In genomic region chrX:102244334-102244733, GRCm38 (mm10) we compare ENCODE assay signal across 24 mouse cellular contexts. TPM values are rescaled to one million over a fixed set of nuclear protein-coding genes. Genes with fewer than 3 reads are reported as not detected.
DNase-seq lines count a peak whose midpoint lies in the region; ATAC-seq and TF ChIP-seq lines count a peak whose summit lies in the region.
"Had no signal": no experiment of that assay in that cellular context is flagged by ENCODE, and none has a peak within 500 bp of the region (broad histone marks: within the 10 kb centered on the region; RNA-seq: fewer than 3 reads in every experiment).

No protein-coding gene starts in this region.

- no peaks in the 10 kb centered on the region for H3K27me3 ChIP-seq in heart, adult 2 months (ENCODE audit: control insufficient read depth, insufficient read depth, low read length)
- H3K27me3 ChIP-seq in testis, adult 2 months (ENCODE audit: control insufficient read depth, insufficient read depth, low read length) = no peaks in the 10 kb centered on the region
- H3K27me3 ChIP-seq in forebrain, embryonic 16.5 days (replicated peaks; ENCODE audit: control insufficient read depth, insufficient read depth, low read length) = no peaks in the 10 kb centered on the region

- intact Hi-C loops in heart, adult 2 months (cut with DNase I) = no loop called here
- intact Hi-C loops in heart, postnatal 10 days (cut with DNase I) = loop anchor here (2.0 kb wide), 1 partner anchor 234 kb away; no protein-coding TSS in a partner anchor

- H3K4me3 ChIP-seq in heart, adult 2 months = no peak overlapping the region
- H3K4me3 ChIP-seq in testis, adult 2 months (ENCODE audit: control insufficient read depth, low read depth, low read length) = no peak overlapping the region
- no peak overlapping the region for H3K4me3 ChIP-seq in forebrain, embryonic 16.5 days (replicated peaks; ENCODE audit: low read length)
- H3K4me3 ChIP-seq: embryonic facial prominence, embryonic 12.5 days; erythroblast, embryonic 14.5 days; forebrain, embryonic 13.5 days; hindbrain, embryonic 12.5 days; left cerebral cortex, adult 2 months; megakaryocyte, embryonic 14.5 days; midbrain, embryonic 15.5 days; neural tube, embryonic 15.5 days had no signal

- TF ChIP-seq CTCF in heart, adult 2 months (IDR thresholded peaks at IDR 0.05) = peak; percentile 8; the same call in 1 of the 2 replicates
- no peak for TF ChIP-seq CTCF in testis, adult 2 months (IDR thresholded peaks at IDR 0.05; ENCODE audit: control insufficient read depth, insufficient read depth, insufficient replicate concordance, low read depth, low read length)

- no peaks in the 10 kb centered on the region for H3K36me3 ChIP-seq in heart, adult 2 months (ENCODE audit: control insufficient read depth, insufficient read depth, low read length)
- no peaks in the 10 kb centered on the region for H3K36me3 ChIP-seq in testis, adult 2 months (ENCODE audit: control insufficient read depth, insufficient read depth, low read length)
- H3K36me3 ChIP-seq in forebrain, embryonic 16.5 days (ENCODE audit: control insufficient read depth, insufficient read depth) = no peaks in the 10 kb centered on the region
- H3K36me3 ChIP-seq: embryonic facial prominence, embryonic 12.5 days; hindbrain, embryonic 12.5 days; midbrain, embryonic 15.5 days; neural tube, embryonic 15.5 days had no signal

- no peak for DNase-seq in heart, adult 2 months
- DNase-seq in heart, postnatal 10 days = no peak
- peak; percentile 17 to 29 for DNase-seq in kidney, postnatal 4 days
- DNase-seq in kidney, adult 9 months = no peak
- DNase-seq in testis, postnatal 10 days (ENCODE audit: low spot score) = no peak
- DNase-seq in frontal cortex, postnatal 36 days (ENCODE audit: low spot score in 2 of 2) = no peak
- DNase-seq: cerebellum, adult 9-10 months; gastrocnemius, postnatal 25 days; left cerebral cortex, postnatal 4 days; lung, postnatal 10 days; right cerebral cortex, postnatal 25 days; thymus, postnatal 25 days had no signal

- H3K27ac ChIP-seq in heart, adult 2 months = no peak overlapping the region
- peak overlapping the region; percentile 69; the same call in 1 of the 2 replicates for H3K27ac ChIP-seq in testis, adult 2 months (ENCODE audit: control insufficient read depth, insufficient read depth, low read depth, low read length)
- H3K27ac ChIP-seq in forebrain, embryonic 16.5 days (ENCODE audit: low read length) = no peak overlapping the region
- H3K27ac ChIP-seq: embryonic facial prominence, embryonic 12.5 days; forebrain, embryonic 13.5 days; hindbrain, embryonic 12.5 days; left cerebral cortex, adult 2 months; midbrain, embryonic 15.5 days; neural tube, embryonic 15.5 days had no signal

- no peaks in the 10 kb centered on the region for H3K4me1 ChIP-seq in heart, adult 2 months (ENCODE audit: control insufficient read depth, insufficient read depth, low read length)
- no peaks in the 10 kb centered on the region for H3K4me1 ChIP-seq in testis, adult 2 months (ENCODE audit: control insufficient read depth, insufficient read depth, low read length)
- H3K4me1 ChIP-seq in forebrain, embryonic 16.5 days (replicated peaks; ENCODE audit: control insufficient read depth, insufficient read depth, low read length) = no peaks in the 10 kb centered on the region
- H3K4me1 ChIP-seq: embryonic facial prominence, embryonic 12.5 days; forebrain, embryonic 13.5 days; hindbrain, embryonic 12.5 days; megakaryocyte, embryonic 14.5 days; midbrain, embryonic 15.5 days; neural tube, embryonic 15.5 days had no signal

- no peak for TF ChIP-seq EP300 in heart, adult 2 months (IDR thresholded peaks at IDR 0.05; ENCODE audit: insufficient read depth, low read depth, low read length)

- 63% methylated on average over 2 of the region's 2 CpGs for WGBS in heart, adult 2 months
- WGBS in forebrain, embryonic 16.5 days = 68% methylated on average over 2 of the region's 2 CpGs

- TF ChIP-seq POLR2A in heart, adult 2 months (IDR thresholded peaks at IDR 0.05; ENCODE audit: insufficient read depth, low read depth, low read length) = no peak
- no peak for TF ChIP-seq POLR2A in testis, adult 2 months (IDR thresholded peaks at IDR 0.05; ENCODE audit: control insufficient read depth, low read depth, low read length)

- no peak overlapping the region for H3K9ac ChIP-seq in heart, adult 2 months (ENCODE audit: low read depth, low read length)
- H3K9ac ChIP-seq in forebrain, embryonic 16.5 days (replicated peaks; ENCODE audit: low read depth, low read length) = no peak overlapping the region
- H3K9ac ChIP-seq: embryonic facial prominence, embryonic 12.5 days; forebrain, embryonic 13.5 days; hindbrain, embryonic 12.5 days; midbrain, embryonic 15.5 days; neural tube, embryonic 15.5 days had no signal

- no peaks in the 10 kb centered on the region for H3K9me3 ChIP-seq in forebrain, embryonic 16.5 days (ENCODE audit: control insufficient read depth, low read length)
- H3K9me3 ChIP-seq: embryonic facial prominence, embryonic 12.5 days; forebrain, embryonic 13.5 days; hindbrain, embryonic 12.5 days; midbrain, embryonic 15.5 days; neural tube, embryonic 15.5 days had no signal

- no peak overlapping the region for H3K4me2 ChIP-seq in forebrain, embryonic 16.5 days (ENCODE audit: low read length)
- H3K4me2 ChIP-seq: embryonic facial prominence, embryonic 12.5 days; forebrain, embryonic 13.5 days; hindbrain, embryonic 12.5 days; midbrain, embryonic 15.5 days; neural tube, embryonic 15.5 days had no signal

- ATAC-seq in forebrain, embryonic 16.5 days = no peak
- ATAC-seq: forebrain, embryonic 13.5 days; inflammation-experienced regulatory T-cells, adult 6 months; midbrain, embryonic 15.5 days had no signal

- H3K79me2 ChIP-seq in heart, adult 2 months (replicated peaks; ENCODE audit: control insufficient read depth, insufficient read depth, low read length) = no peaks in the 10 kb centered on the region

RNA-seq across cellular contexts. Expression of gene Cited1, which starts 7.6 kb away (rescaled TPM):
- 1 to 10 TPM in 1 of 2 experiments, under 1 TPM in 1; 0.93 to 1.0 TPM for total RNA-seq in heart, adult 2 months (2021)
- polyA plus RNA-seq in heart, adult 2 months (2012; rRNA removed) = 3.5 and 5.2 TPM in 2 replicates
- total RNA-seq in heart, postnatal 10 days (2021) = 10 to 100 TPM; 14.1 to 16.6 TPM
- 85.8 and 92.9 TPM in 2 replicates for polyA plus RNA-seq in testis, adult 2 months (2012; rRNA removed)
- 5.9 and 7.4 TPM in 2 replicates for polyA plus RNA-seq in forebrain, embryonic 16.5 days (2015; fragmentation: Nextera tagmentation; extraction: Ambion mirVana)
- total RNA-seq: liver, adult 2 months had no signal
- polyA plus RNA-seq: inflammation-experienced regulatory T-cells, adult 6 months; liver, adult 2 months had no signal

RNA-seq across cellular contexts. Expression of gene Rps4x, which starts 55.1 kb away (rescaled TPM):
- 100 to 1,000 TPM; 560 to 757 TPM for total RNA-seq in heart, adult 2 months (2021)
- polyA plus RNA-seq in heart, adult 2 months (2012; rRNA removed) = 348 and 596 TPM in 2 replicates
- 1,000 to 10,000 TPM; 1,009 to 1,019 TPM for total RNA-seq in heart, postnatal 10 days (2021)
- 27.2 and 39.7 TPM in 2 replicates for polyA plus RNA-seq in testis, adult 2 months (2012; rRNA removed)
- 436 and 450 TPM in 2 replicates for polyA plus RNA-seq in forebrain, embryonic 16.5 days (2015; fragmentation: Nextera tagmentation; extraction: Ambion mirVana)

Comparison
In these comparisons a context has a peak if more than half of its experiments do, and no peak if none do; other contexts are left out.
1. DNase-seq: peak in kidney, postnatal 4 days (2 of 2); none in heart, adult 2 months (0 of 2), heart, postnatal 10 days (0 of 2), kidney, adult 9 months (single experiment), testis, postnatal 10 days (single experiment) and frontal cortex, postnatal 36 days (0 of 2).
2. RNA of gene Cited1, which starts 7.6 kb away (polyA plus RNA-seq): 85.8 to 92.9 TPM in testis, adult 2 months; 5.9 to 7.4 TPM in forebrain, embryonic 16.5 days and 3.5 to 5.2 TPM in heart, adult 2 months; every median in the first group is over 10 times any median in the second.